Mouse (Mus musculus) hindbrain, embryonic 13.5 days (tissue): ENCODE measurements around the gene Tcaim. TPM values are rescaled to one million over a fixed set of nuclear protein-coding genes. Genes with fewer than 3 reads are reported as not detected.

Experiments used
- ATAC-seq: fragments of 200-750 bp; cut with Nextera tagmentation; 2 replicates; pipeline ENCODE4 v1.8.0; 2017; ENCODE audit warnings: moderate TSS enrichment; ENCODE audit not compliant: low FRiP score
- H3K27ac ChIP-seq: fragments of 300-500 bp; sonication (generic); 2 replicates; pipeline ENCODE4 v1.5.1; 2015; ENCODE audit warnings: inconsistent platforms, mild to moderate bottlenecking, moderate library complexity
- H3K27me3 ChIP-seq: fragments of 300-500 bp; sonication (generic); 2 replicates; pipeline ENCODE4 v1.6.1; 2015; ENCODE audit warnings: mild to moderate bottlenecking, inconsistent platforms
- H3K36me3 ChIP-seq: fragments of 300-500 bp; sonication (generic); 2 replicates; pipeline ENCODE4 v1.6.1; 2015; ENCODE audit warnings: mild to moderate bottlenecking, inconsistent platforms
- H3K4me1 ChIP-seq: fragments of 300-500 bp; sonication (generic); replicated peaks from 2 replicates; pipeline ENCODE4 v1.6.1; 2015; ENCODE audit warnings: inconsistent platforms
- H3K4me2 ChIP-seq: fragments of 300-500 bp; sonication (generic); 2 replicates; pipeline ENCODE4 v1.6.1; 2015; ENCODE audit warnings: inconsistent platforms, mild to moderate bottlenecking, moderate library complexity
- H3K4me3 ChIP-seq: fragments of 300-500 bp; sonication (generic); 2 replicates; pipeline ENCODE4 v1.5.1; 2015; ENCODE audit warnings: mild to moderate bottlenecking, inconsistent platforms
- H3K9ac ChIP-seq: fragments of 300-500 bp; sonication (generic); 2 replicates; pipeline ENCODE4 v1.6.1; 2015; ENCODE audit warnings: mild to moderate bottlenecking, inconsistent platforms
- H3K9me3 ChIP-seq: fragments of 300-500 bp; sonication (generic); 2 replicates; pipeline ENCODE4 v1.6.1; 2016; ENCODE audit warnings: inconsistent platforms
- WGBS: fragments of 180-500 bp; shearing (Covaris S2); methylation state at CpG from one replicate; pipeline ENCODE4 v1.1.7; 2015; 5-methylcytosine and 5-hydroxymethylcytosine counted together
- polyA plus RNA-seq: library from polyadenylated mRNA; unstranded; fragments of >200 nt; fragmentation: Nextera tagmentation; extraction: Ambion mirVana; gene quantifications from 2 replicates; pipeline ENCODE4 v1.2.1, GENCODE M21; 2015

Tcaim gene
- polyA plus RNA-seq, 1 experiment from 2014 or later, result 7.9 TPM

- Histone ChIP-seq H3K27ac (no peak overlapping the region), H3K9me3 (peaks cover 14% of the 10 kb centered on the region; the same call in 1 of the 2 replicates), H3K36me3 (peaks cover 94% of the 10 kb centered on the region), H3K27me3 (no peaks in the 10 kb centered on the region), H3K9ac (no peak overlapping the region), H3K4me2 (no peak overlapping the region), H3K4me1 (no peaks in the 10 kb centered on the region), H3K4me3 (no peak overlapping the region)
- WGBS, result 96% methylated on average over 3 of the region's 3 CpGs
- no peak for ATAC-seq
Measured at GRCm38 (mm10) chr9:122856716-122857115, 51.4 kb downstream of the Tcaim start.

DNA sequence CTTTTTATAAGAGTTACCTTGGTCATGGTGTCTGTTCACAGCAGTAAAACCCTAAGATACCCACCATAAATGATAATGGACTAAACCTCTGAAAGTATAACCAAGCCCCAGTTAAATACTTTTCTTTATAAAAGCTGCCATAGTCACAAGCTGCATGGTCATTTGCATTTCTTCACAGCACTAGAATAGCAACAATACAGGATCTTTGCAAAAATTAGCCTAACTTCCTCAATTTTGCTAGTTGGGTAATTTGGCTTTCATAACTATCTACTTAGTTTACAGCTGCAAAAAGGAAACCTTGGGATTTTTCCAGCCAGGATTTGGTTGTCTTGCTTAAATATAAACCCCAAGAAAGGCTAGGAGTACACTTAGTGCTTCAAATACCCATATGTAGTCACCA, 55.4 kb downstream of the Tcaim start:
- Histone ChIP-seq H3K4me2 (no peak overlapping the region), H3K36me3 (peaks cover 68% of the 10 kb centered on the region), H3K4me3 (no peak overlapping the region), H3K4me1 (peaks cover 17% of the 10 kb centered on the region), H3K9ac (no peak overlapping the region), H3K9me3 (peaks cover 14% of the 10 kb centered on the region; the same call in 1 of the 2 replicates), H3K27me3 (no peaks in the 10 kb centered on the region), H3K27ac (no peak overlapping the region)
- no peak for ATAC-seq

GRCm38 (mm10) chr9:122863731-122864130, 58.4 kb downstream of the Tcaim start:
- Histone ChIP-seq H3K4me1 (peaks cover 17% of the 10 kb centered on the region), H3K4me2 (peak overlapping the region; percentile 68), H3K36me3 (peaks cover 41% of the 10 kb centered on the region), H3K27ac (no peak overlapping the region), H3K4me3 (no peak overlapping the region), H3K9ac (no peak overlapping the region), H3K27me3 (no peaks in the 10 kb centered on the region), H3K9me3 (peaks cover 20% of the 10 kb centered on the region; the same call in 1 of the 2 replicates)
- 95% methylated on average over 2 of the region's 2 CpGs for WGBS
- ATAC-seq, result no peak

DNA sequence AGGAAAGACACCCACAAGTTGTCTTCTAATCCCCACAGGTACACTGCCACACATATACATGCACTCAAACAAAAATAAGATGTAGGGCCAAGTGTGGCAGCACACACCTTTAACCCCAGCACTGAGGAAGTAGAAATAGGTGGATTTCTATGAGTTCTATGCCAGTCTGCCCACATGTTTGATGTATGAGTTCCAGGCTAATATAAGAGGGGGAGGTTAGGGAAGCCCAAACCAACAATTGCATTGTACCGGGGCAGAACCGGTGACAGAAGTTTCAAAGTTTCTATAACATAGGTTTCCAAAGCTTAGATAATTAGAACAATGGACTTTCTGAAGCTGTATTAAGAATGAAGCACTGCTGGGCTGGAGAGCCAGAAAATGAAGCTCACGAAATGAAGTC, 59.5 kb downstream of the Tcaim start:
- peak overlapping the region; percentile 68 for H3K4me2 ChIP-seq
- peaks cover 30% of the 10 kb centered on the region for H3K36me3 ChIP-seq
- H3K9ac ChIP-seq, result peak overlapping the region; percentile 88
- no peak for ATAC-seq
- peak overlapping the region; percentile 67 for H3K4me3 ChIP-seq
- 68% methylated on average over 3 of the region's 3 CpGs for WGBS
- peaks cover 20% of the 10 kb centered on the region; the same call in 1 of the 2 replicates for H3K9me3 ChIP-seq
- H3K27me3 ChIP-seq, result 0 out of 2 replicates have a peak, but pooled peaks cover 2% of the 10 kb centered on the region
- H3K4me1 ChIP-seq, result peaks cover 17% of the 10 kb centered on the region
- H3K27ac ChIP-seq, result no peak overlapping the region

GRCm38 (mm10) chr9:122865697-122866166, 60.4 kb downstream of the Tcaim start, which contains the start of gene Zfp445:
Gene Zfp445, minus strand, starts transcription at chr9:122866006.
- 2% methylated on average over 34 of the region's 34 CpGs for WGBS
- Histone ChIP-seq H3K4me3 (peak within 1 kb of the TSS; percentile 67), H3K9me3 (peaks cover 13% of the 10 kb centered on the region; the same call in 1 of the 2 replicates), H3K36me3 (peaks cover 21% of the 10 kb centered on the region), H3K4me1 (peaks cover 17% of the 10 kb centered on the region), H3K9ac (peak within 1 kb of the TSS; percentile 88), H3K4me2 (peak within 1 kb of the TSS; percentile 68), H3K27ac (peak within 1 kb of the TSS; percentile 81), H3K27me3 (peaks cover 8% of the 10 kb centered on the region; the same call in 1 of the 2 replicates)
- peak; percentile 93 for ATAC-seq

DNA sequence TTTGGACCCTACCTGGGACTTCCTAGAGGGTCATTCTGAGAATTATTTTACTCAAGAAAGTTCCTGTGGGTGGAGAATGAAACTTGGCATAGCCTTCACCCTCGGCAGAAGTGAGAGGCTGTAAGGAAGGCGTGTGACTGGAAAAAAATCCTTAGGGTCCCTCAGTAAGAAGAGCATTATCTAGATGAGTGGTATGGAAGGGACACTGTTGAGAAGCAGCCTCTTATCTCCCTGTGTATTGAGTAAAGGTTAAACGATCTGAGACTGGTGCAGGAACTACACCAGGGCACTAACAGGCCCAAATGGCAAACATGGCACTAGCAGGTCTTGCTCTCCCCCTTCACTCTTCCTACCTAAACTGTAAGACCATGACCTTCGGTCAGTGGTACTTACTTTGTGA, 60.9 kb downstream of the Tcaim start:
- Histone ChIP-seq H3K9me3 (peaks cover 8% of the 10 kb centered on the region; the same call in 1 of the 2 replicates), H3K4me2 (peak overlapping the region; percentile 68), H3K27me3 (peaks cover 8% of the 10 kb centered on the region; the same call in 1 of the 2 replicates), H3K4me1 (peaks cover 17% of the 10 kb centered on the region), H3K4me3 (peak overlapping the region; percentile 67), H3K27ac (no peak overlapping the region), H3K36me3 (peaks cover 16% of the 10 kb centered on the region), H3K9ac (peak overlapping the region; percentile 88; the same call in 1 of the 2 replicates)
- ATAC-seq, result peak; percentile 55
- WGBS, result 90% methylated on average over 4 of the region's 4 CpGs

DNA sequence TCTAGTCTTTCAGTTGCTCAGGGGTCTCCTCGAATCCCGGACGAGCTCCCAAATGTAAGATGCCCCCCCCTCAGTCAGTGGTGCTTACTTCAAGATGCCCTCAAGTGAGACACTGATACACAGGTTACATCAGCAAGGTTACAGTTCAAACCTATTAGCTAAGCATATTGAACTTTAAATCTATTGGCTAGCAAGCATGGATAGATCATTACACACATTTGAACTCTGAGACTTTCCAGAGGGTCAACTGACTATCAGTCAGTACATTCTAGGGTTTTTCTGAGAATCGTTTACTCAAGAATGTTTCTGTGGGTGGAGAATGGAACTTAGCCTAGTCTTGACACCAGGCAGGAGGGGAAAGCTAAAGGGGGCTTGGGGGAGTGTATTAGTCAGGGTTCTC, 67.3 kb downstream of the Tcaim start:
- no peaks in the 10 kb centered on the region for H3K4me1 ChIP-seq
- 92% methylated on average over 4 of the region's 4 CpGs for WGBS
- H3K27me3 ChIP-seq, result peaks cover 13% of the 10 kb centered on the region; the same call in 1 of the 2 replicates

GRCm38 (mm10) chr9:122874653-122875052, 69.3 kb downstream of the Tcaim start:
- ATAC-seq, result no peak
- H3K27ac ChIP-seq, result no peak overlapping the region
- H3K4me2 ChIP-seq, result no peak overlapping the region
- peaks cover 13% of the 10 kb centered on the region; the same call in 1 of the 2 replicates for H3K27me3 ChIP-seq
- H3K4me3 ChIP-seq, result no peak overlapping the region
- 72% methylated on average over 1 of the region's 1 CpGs for WGBS
- H3K36me3 ChIP-seq, result no peaks in the 10 kb centered on the region
- no peaks in the 10 kb centered on the region for H3K9me3 ChIP-seq
- no peak overlapping the region for H3K9ac ChIP-seq
- H3K4me1 ChIP-seq, result no peaks in the 10 kb centered on the region

More for the DNA sequence above, 67.3 kb downstream of the Tcaim start:
- Histone ChIP-seq H3K9me3 (no peaks in the 10 kb centered on the region), H3K36me3 (no peaks in the 10 kb centered on the region), H3K4me3 (no peak overlapping the region), H3K4me2 (no peak overlapping the region), H3K27ac (no peak overlapping the region), H3K9ac (no peak overlapping the region)
- no peak for ATAC-seq

DNA sequence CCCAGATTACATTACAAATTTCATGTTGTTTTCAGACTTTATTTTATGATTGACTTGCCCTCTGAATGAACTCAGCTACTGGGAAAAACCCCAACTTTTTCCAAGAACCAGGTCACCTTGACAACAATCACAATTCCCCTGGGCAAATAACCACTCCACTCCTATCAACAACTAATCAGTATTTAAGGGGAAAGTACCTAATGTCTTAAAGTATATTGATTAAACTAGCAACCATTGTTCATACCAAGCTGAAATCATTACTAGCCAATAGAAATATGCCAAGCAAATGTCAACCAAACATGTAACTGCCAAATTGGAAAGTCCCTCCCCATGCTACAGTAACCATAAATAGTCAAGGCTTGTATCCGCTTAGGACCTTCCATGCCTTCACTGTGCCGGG, 69.8 kb downstream of the Tcaim start:
- H3K4me2 ChIP-seq, result no peak overlapping the region
- no peaks in the 10 kb centered on the region for H3K4me1 ChIP-seq
- ATAC-seq, result no peak
- WGBS, result 91% methylated on average over 2 of the region's 2 CpGs
- no peak overlapping the region for H3K4me3 ChIP-seq
- no peak overlapping the region for H3K9ac ChIP-seq
- no peaks in the 10 kb centered on the region for H3K36me3 ChIP-seq
- H3K27ac ChIP-seq, result no peak overlapping the region
- H3K27me3 ChIP-seq, result peaks cover 10% of the 10 kb centered on the region; the same call in 1 of the 2 replicates
- no peaks in the 10 kb centered on the region for H3K9me3 ChIP-seq

DNA sequence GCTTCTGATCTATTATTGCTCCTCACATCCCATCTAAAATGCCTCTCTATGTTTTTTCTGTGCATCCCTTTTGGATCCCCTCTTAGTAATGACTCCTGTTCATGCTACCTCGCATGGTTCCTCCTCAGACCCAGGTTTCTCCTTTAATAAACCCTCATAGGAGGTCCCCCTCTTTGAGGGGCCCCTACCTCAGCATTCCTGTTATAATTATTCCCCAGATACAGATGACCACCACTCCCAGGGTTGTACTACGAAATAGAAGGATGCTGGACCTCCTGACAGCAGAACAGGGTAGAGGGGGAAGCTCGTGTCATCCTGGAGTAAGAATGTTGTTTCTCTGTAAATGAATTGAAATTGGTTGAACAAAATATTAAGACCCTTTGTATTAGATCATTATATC, 80.0 kb downstream of the Tcaim start, which contains the start of gene Zkscan7:
Zkscan7 (plus strand) TSS at position 301 of the 400 bp plus-strand sequence.
- WGBS, result 88% methylated on average over 3 of the region's 3 CpGs
- H3K27me3 ChIP-seq, result peaks cover 8% of the 10 kb centered on the region; the same call in 1 of the 2 replicates
- peaks cover 17% of the 10 kb centered on the region; the same call in 1 of the 2 replicates for H3K36me3 ChIP-seq
- H3K27ac ChIP-seq, result peak within 1 kb of the TSS; percentile 48; the same call in 1 of the 2 replicates
- H3K9ac ChIP-seq, result peak within 1 kb of the TSS; percentile 85
- peak within 1 kb of the TSS; percentile 73 for H3K4me3 ChIP-seq
- no peaks in the 10 kb centered on the region for H3K9me3 ChIP-seq
- peaks cover 12% of the 10 kb centered on the region for H3K4me1 ChIP-seq
- no peak for ATAC-seq
- peak within 1 kb of the TSS; percentile 82 for H3K4me2 ChIP-seq
